Mouse (Mus musculus) thymus, adult 2 months (tissue): ENCODE measurements around the gene Nanos3.

Source experiments
- CTCF ChIP-seq: fragments of 200-500 bp; IDR thresholded peaks from 2 replicates; pipeline ENCODE4 v1.5.1; 2012; ENCODE audit warnings: mild to moderate bottlenecking, control low read depth, low read length, moderate library complexity, borderline replicate concordance; ENCODE audit not compliant: control insufficient read depth, poor library complexity, insufficient read depth; ENCODE audit errors: extremely low read depth
- POLR2A ChIP-seq: fragments of 200-500 bp; IDR thresholded peaks from 2 replicates; pipeline ENCODE4 v1.6.1; 2012; ENCODE audit warnings: mild to moderate bottlenecking, low read length, control low read depth, moderate library complexity; ENCODE audit not compliant: control insufficient read depth, poor library complexity, insufficient read depth; ENCODE audit errors: extremely low read depth

DNA sequence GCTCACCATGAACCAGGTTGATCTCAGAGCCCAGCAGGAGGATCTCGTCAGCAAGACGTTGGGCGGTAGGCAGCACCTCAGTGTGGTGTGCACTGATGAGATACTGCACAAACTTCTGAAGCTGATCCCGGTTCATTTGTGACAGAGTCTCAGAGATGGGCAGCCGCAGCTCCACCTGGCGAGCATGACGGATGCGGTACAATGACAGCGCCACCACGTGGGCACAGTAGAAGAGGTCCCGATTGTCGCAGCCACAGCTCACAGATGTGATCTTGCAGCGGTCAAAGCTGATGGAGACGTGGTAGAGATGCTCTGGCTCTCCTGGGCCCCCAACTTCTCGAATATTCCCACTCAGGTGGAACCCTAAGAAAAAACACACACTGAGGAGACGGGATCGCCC is 45.7 kb upstream of the Nanos3 start:
- TF ChIP-seq CTCF (no peak), POLR2A (no peak)
